Mouse (Mus musculus) forebrain, embryonic 12.5 days (tissue): ENCODE measurements around the gene Rnf217. TPM values are rescaled to one million over a fixed set of nuclear protein-coding genes. Genes with fewer than 3 reads are reported as not detected.

Experiments
- ATAC-seq: fragments of 200-750 bp; cut with Nextera tagmentation; 2 replicates; pipeline ENCODE4 v1.8.0; 2017; ENCODE audit warnings: moderate TSS enrichment; ENCODE audit not compliant: low FRiP score
- H3K27ac ChIP-seq: fragments of 300-500 bp; sonication (generic); 2 replicates; pipeline ENCODE4 v1.5.1; 2016; ENCODE audit warnings: mild to moderate bottlenecking
- H3K27me3 ChIP-seq: fragments of 300-500 bp; sonication (generic); 2 replicates; pipeline ENCODE4 v1.6.1; 2016; ENCODE audit warnings: mild to moderate bottlenecking
- H3K36me3 ChIP-seq: fragments of 300-500 bp; sonication (generic); replicated peaks from 2 replicates; pipeline ENCODE4 v1.6.1; 2016; ENCODE audit warnings: mild to moderate bottlenecking
- H3K4me1 ChIP-seq: fragments of 300-500 bp; sonication (generic); 2 replicates; pipeline ENCODE4 v1.6.1; 2016
- H3K4me2 ChIP-seq: fragments of 300-500 bp; sonication (generic); 2 replicates; pipeline ENCODE4 v1.6.1; 2016; ENCODE audit warnings: mild to moderate bottlenecking, moderate library complexity
- H3K4me3 ChIP-seq: fragments of 300-500 bp; sonication (generic); replicated peaks from 2 replicates; pipeline ENCODE4 v1.5.1; 2016; ENCODE audit warnings: mild to moderate bottlenecking
- H3K9ac ChIP-seq: fragments of 300-500 bp; sonication (generic); 2 replicates; pipeline ENCODE4 v1.6.1; 2016; ENCODE audit warnings: mild to moderate bottlenecking
- H3K9me3 ChIP-seq: fragments of 300-500 bp; sonication (generic); 2 replicates; pipeline ENCODE4 v1.6.1; 2016
- WGBS: fragments of 180-500 bp; shearing (Covaris S2); methylation state at CpG from one replicate; pipeline ENCODE4 v1.1.7; 2016; 5-methylcytosine and 5-hydroxymethylcytosine counted together
- polyA plus RNA-seq: library from polyadenylated mRNA; unstranded; fragments of >200 nt; fragmentation: Nextera tagmentation; extraction: Ambion mirVana; gene quantifications from 2 replicates; pipeline ENCODE4 v1.2.1, GENCODE M21; 2016

Gene Rnf217
- polyA plus RNA-seq, 1 experiment from 2014 or later: 1.6 TPM

DNA sequence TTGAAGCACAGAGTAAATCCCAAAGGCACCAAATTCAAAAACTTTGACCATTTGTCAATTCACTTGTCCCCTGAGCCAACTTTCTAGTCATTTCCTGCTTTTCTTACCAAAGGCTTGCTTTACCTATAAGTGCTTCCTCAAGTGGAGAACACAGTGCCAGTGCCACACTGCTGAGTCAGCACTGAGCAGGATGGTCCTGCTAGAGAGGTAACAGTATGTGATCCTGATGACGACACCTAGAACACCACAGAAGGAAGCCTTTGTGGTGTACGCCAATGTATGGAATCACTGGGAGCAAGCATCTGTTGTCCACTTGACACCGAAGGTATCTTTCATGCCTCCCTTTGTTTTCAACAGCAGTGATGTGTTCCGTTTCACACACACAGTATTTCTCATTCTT is 90.8 kb downstream of the Rnf217 start:
- Histone ChIP-seq H3K4me1 (peaks cover 5% of the 10 kb centered on the region; the same call in 1 of the 2 replicates), H3K27me3 (no peaks in the 10 kb centered on the region), H3K4me3 (no peak overlapping the region), H3K9ac (no peak overlapping the region), H3K36me3 (no peaks in the 10 kb centered on the region), H3K4me2 (no peak overlapping the region), H3K27ac (no peak overlapping the region), H3K9me3 (no peaks in the 10 kb centered on the region)
- WGBS: 94% methylated on average over 4 of the region's 4 CpGs
- ATAC-seq: no peak

- Histone ChIP-seq H3K27me3 (no peaks in the 10 kb centered on the region), H3K4me1 (peaks cover 5% of the 10 kb centered on the region; the same call in 1 of the 2 replicates), H3K4me3 (no peak overlapping the region), H3K9me3 (no peaks in the 10 kb centered on the region), H3K36me3 (no peaks in the 10 kb centered on the region), H3K9ac (no peak overlapping the region), H3K27ac (no peak overlapping the region), H3K4me2 (no peak overlapping the region)
- no peak for ATAC-seq
- WGBS: 87% methylated on average over 4 of the region's 4 CpGs
Measured at GRCm38 (mm10) chr10:31517192-31517591, 91.8 kb downstream of the Rnf217 start.

DNA sequence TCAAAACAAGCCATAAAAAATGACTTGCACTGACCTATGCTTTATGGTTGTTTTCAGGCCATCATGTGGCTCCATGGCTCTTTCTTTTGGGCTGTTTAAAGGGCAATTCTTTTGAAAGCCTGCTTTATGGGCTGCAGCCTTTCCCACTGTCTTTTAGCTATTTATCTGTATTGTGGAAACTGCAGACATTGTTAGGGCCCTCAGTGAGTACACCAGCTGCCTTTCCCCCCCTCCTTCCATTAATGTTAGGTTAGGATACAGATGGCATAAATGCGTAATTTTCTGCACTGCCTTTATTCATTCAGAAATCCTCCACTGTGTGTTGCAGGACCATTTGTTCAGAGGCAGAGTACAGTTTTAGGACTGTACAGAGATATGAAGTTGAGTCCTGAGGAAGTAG is 93.1 kb downstream of the Rnf217 start:
- no peak overlapping the region for H3K27ac ChIP-seq
- no peak overlapping the region for H3K4me3 ChIP-seq
- no peaks in the 10 kb centered on the region for H3K9me3 ChIP-seq
- peaks cover 5% of the 10 kb centered on the region; the same call in 1 of the 2 replicates for H3K4me1 ChIP-seq
- no peaks in the 10 kb centered on the region for H3K27me3 ChIP-seq
- ATAC-seq: peak; percentile 63
- 67% methylated on average over 1 of the region's 1 CpGs for WGBS
- no peak overlapping the region for H3K9ac ChIP-seq
- H3K36me3 ChIP-seq: no peaks in the 10 kb centered on the region
- H3K4me2 ChIP-seq: no peak overlapping the region

- no peak overlapping the region for H3K4me3 ChIP-seq
- H3K27ac ChIP-seq: no peak overlapping the region
- no peaks in the 10 kb centered on the region for H3K4me1 ChIP-seq
- H3K9me3 ChIP-seq: no peaks in the 10 kb centered on the region
- H3K9ac ChIP-seq: no peak overlapping the region
- no peak for ATAC-seq
- H3K27me3 ChIP-seq: no peaks in the 10 kb centered on the region
- 77% methylated on average over 3 of the region's 3 CpGs for WGBS
- H3K4me2 ChIP-seq: no peak overlapping the region
- H3K36me3 ChIP-seq: no peaks in the 10 kb centered on the region
Measured at GRCm38 (mm10) chr10:31504134-31504551, 104.8 kb downstream of the Rnf217 start.

DNA sequence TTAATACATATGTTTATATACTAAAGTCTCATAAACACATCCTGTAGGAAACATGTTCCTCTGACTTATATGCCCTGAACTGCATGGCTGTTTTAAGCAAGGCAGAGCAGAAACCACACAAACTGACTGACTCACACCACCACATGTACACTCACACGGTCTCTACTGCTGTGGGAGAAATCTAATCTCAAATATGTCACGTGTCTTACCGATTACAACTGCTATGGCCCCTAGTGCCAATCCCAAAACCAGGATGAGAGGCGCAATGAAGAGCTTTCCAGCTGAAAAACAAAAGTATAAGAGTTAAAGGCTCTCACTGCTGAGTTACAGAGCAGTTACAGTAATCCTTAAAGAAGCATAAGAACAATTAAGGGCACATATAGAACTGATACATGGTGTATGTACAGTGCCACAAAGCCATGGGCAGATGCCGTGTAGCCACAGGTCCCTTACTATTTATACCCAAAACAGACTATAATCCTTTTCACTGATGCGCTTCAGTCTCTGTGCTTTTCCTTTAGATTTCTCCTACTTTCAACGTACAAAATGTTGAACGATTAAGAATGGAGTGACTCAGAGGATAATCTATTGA is 105.3 kb downstream of the Rnf217 start:
- no peaks in the 10 kb centered on the region for H3K9me3 ChIP-seq
- H3K27ac ChIP-seq: no peak overlapping the region
- 88% methylated on average over 8 of the region's 8 CpGs for WGBS
- H3K4me3 ChIP-seq: no peak overlapping the region
- no peaks in the 10 kb centered on the region for H3K36me3 ChIP-seq
- no peak overlapping the region for H3K4me2 ChIP-seq
- ATAC-seq: no peak
- no peaks in the 10 kb centered on the region for H3K4me1 ChIP-seq
- H3K27me3 ChIP-seq: no peaks in the 10 kb centered on the region
- H3K9ac ChIP-seq: no peak overlapping the region

DNA sequence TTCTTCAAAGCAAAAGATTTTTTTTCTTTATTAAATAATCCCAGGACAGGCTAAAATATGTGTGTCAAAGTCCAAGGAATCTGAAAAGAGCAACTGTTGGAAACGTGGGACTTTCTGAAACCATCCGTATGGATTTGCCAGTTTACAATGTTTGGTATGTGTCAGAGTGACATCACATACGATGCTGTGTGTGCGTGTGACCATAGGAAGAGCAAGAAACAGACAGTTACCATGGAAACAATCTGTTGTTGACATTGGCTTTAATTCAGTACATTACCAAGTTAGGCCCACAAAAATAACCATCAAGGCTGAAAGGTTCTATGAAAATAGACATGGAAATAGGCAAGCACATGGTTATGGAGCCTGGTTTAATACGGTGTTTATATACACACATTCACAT is 107.3 kb downstream of the Rnf217 start:
- Histone ChIP-seq H3K4me3 (no peak overlapping the region), H3K9me3 (no peaks in the 10 kb centered on the region), H3K4me1 (no peaks in the 10 kb centered on the region), H3K27ac (no peak overlapping the region), H3K4me2 (no peak overlapping the region), H3K9ac (no peak overlapping the region), H3K27me3 (no peaks in the 10 kb centered on the region), H3K36me3 (no peaks in the 10 kb centered on the region)
- WGBS: 89% methylated on average over 5 of the region's 5 CpGs
- no peak for ATAC-seq

GRCm38 (mm10) chr10:31496931-31497330 is 112.1 kb downstream of the Rnf217 start:
- Histone ChIP-seq H3K36me3 (no peaks in the 10 kb centered on the region), H3K4me2 (no peak overlapping the region), H3K4me3 (no peak overlapping the region), H3K4me1 (no peaks in the 10 kb centered on the region), H3K9ac (no peak overlapping the region), H3K27me3 (no peaks in the 10 kb centered on the region), H3K27ac (no peak overlapping the region), H3K9me3 (no peaks in the 10 kb centered on the region)
- 94% methylated on average over 2 of the region's 2 CpGs for WGBS
- ATAC-seq: no peak

GRCm38 (mm10) chr10:31495826-31496225 is 113.2 kb downstream of the Rnf217 start:
- Histone ChIP-seq H3K27ac (no peak overlapping the region), H3K4me3 (no peak overlapping the region), H3K4me1 (no peaks in the 10 kb centered on the region), H3K27me3 (no peaks in the 10 kb centered on the region), H3K9ac (no peak overlapping the region), H3K36me3 (no peaks in the 10 kb centered on the region), H3K9me3 (no peaks in the 10 kb centered on the region), H3K4me2 (no peak overlapping the region)
- no peak for ATAC-seq
- WGBS: 87% methylated on average over 3 of the region's 3 CpGs

DNA sequence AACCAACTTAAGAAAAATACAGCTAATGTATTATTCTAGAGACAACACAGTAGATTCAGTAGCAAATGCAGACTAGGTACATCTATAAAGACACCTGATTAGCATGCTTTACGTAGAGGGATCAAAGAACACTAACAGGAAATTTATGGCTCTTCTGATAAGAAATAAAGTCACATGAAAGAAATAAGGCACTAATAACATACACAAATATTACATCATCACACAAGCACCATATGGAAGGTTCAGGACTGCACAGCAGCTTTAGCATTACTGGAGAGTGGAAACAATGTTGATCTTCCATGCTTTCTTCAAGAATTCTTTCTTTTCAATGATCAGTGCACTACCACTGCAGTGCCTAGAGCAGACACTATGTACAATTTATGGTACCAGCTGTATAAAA is 114.7 kb downstream of the Rnf217 start:
- Histone ChIP-seq H3K9ac (no peak overlapping the region), H3K4me2 (no peak overlapping the region), H3K4me3 (no peak overlapping the region), H3K4me1 (no peaks in the 10 kb centered on the region), H3K36me3 (no peaks in the 10 kb centered on the region), H3K9me3 (no peaks in the 10 kb centered on the region), H3K27me3 (no peaks in the 10 kb centered on the region), H3K27ac (no peak overlapping the region)
- ATAC-seq: no peak
- 89% methylated on average over 1 of the region's 1 CpGs for WGBS

- WGBS: 82% methylated on average over 10 of the region's 10 CpGs
- no peak overlapping the region for H3K27ac ChIP-seq
Measured at GRCm38 (mm10) chr10:31467043-31467898, 141.7 kb downstream of the Rnf217 start.

GRCm38 (mm10) chr10:31465840-31466541 is 143.0 kb downstream of the Rnf217 start:
- Histone ChIP-seq H3K4me2 (no peak overlapping the region), H3K4me1 (no peaks in the 10 kb centered on the region), H3K9me3 (no peaks in the 10 kb centered on the region), H3K9ac (no peak overlapping the region), H3K36me3 (no peaks in the 10 kb centered on the region), H3K27me3 (no peaks in the 10 kb centered on the region), H3K27ac (no peak overlapping the region), H3K4me3 (no peak overlapping the region)
- ATAC-seq: no peak
- 90% methylated on average over 6 of the region's 6 CpGs for WGBS

More at GRCm38 (mm10) chr10:31467043-31467898, 141.7 kb downstream of the Rnf217 start:
- no peak for ATAC-seq
- H3K9me3 ChIP-seq: no peaks in the 10 kb centered on the region
- H3K4me2 ChIP-seq: no peak overlapping the region
- no peak overlapping the region for H3K9ac ChIP-seq
- no peaks in the 10 kb centered on the region for H3K4me1 ChIP-seq
- no peaks in the 10 kb centered on the region for H3K36me3 ChIP-seq
- no peak overlapping the region for H3K4me3 ChIP-seq
- H3K27me3 ChIP-seq: no peaks in the 10 kb centered on the region

- Histone ChIP-seq H3K36me3 (no peaks in the 10 kb centered on the region), H3K9me3 (no peaks in the 10 kb centered on the region), H3K27me3 (no peaks in the 10 kb centered on the region), H3K4me3 (no peak overlapping the region), H3K27ac (no peak overlapping the region), H3K4me2 (no peak overlapping the region), H3K4me1 (no peaks in the 10 kb centered on the region), H3K9ac (no peak overlapping the region)
- no peak for ATAC-seq
- WGBS: 93% methylated on average over 4 of the region's 4 CpGs
Measured at GRCm38 (mm10) chr10:31465424-31465823, 143.6 kb downstream of the Rnf217 start.
